Mouse (Mus musculus): Measurements from ENCODE around the gene Oprd1. TPM values are rescaled to one million over a fixed set of nuclear protein-coding genes. Genes with fewer than 3 reads are reported as not detected.

The Oprd1 gene
- polyA plus RNA-seq, 1 experiment from 2014 or later, result 1.5 TPM

- H3K27me3 ChIP-seq (replicated peaks), result 0 out of 2 replicates have a peak, but pooled peaks cover 3% of the 10 kb centered on the region
- H3K9me3 ChIP-seq (replicated peaks), result no peaks in the 10 kb centered on the region; the same call in 1 of the 2 replicates
- no peak overlapping the region for H3K4me3 ChIP-seq
- H3K9ac ChIP-seq, result no peak overlapping the region
- H3K4me1 ChIP-seq (replicated peaks), result peaks cover 38% of the 10 kb centered on the region
- WGBS, result 66% methylated on average over 16 of the region's 16 CpGs
- no peak overlapping the region for H3K27ac ChIP-seq (ENCODE audit: poor library complexity, severe bottlenecking)
- H3K36me3 ChIP-seq, result no peaks in the 10 kb centered on the region
- ATAC-seq (ENCODE audit: insufficient number of reproducible peaks, low FRiP score), result no peak
- H3K4me2 ChIP-seq, result no peak overlapping the region
Measured at GRCm38 (mm10) chr4:132133920-132134319, 10.4 kb downstream of the Oprd1 start.

GRCm38 (mm10) chr4:132133381-132133780 is 10.9 kb downstream of the Oprd1 start:
- Histone ChIP-seq H3K36me3 (no peaks in the 10 kb centered on the region), H3K27me3 (replicated peaks) (0 out of 2 replicates have a peak, but pooled peaks cover 3% of the 10 kb centered on the region), H3K9ac (no peak overlapping the region), H3K4me2 (no peak overlapping the region), H3K4me1 (replicated peaks) (peaks cover 42% of the 10 kb centered on the region), H3K9me3 (replicated peaks) (no peaks in the 10 kb centered on the region; the same call in 1 of the 2 replicates), H3K27ac (ENCODE audit: poor library complexity, severe bottlenecking) (no peak overlapping the region), H3K4me3 (no peak overlapping the region)
- no peak for ATAC-seq (ENCODE audit: insufficient number of reproducible peaks, low FRiP score)
- WGBS, result 83% methylated on average over 5 of the region's 5 CpGs

GRCm38 (mm10) chr4:132132297-132132696 is 12.0 kb downstream of the Oprd1 start:
- no peak overlapping the region; the same call in 1 of the 2 replicates for H3K27ac ChIP-seq (ENCODE audit: poor library complexity, severe bottlenecking)
- 50% methylated on average over 7 of the region's 7 CpGs for WGBS
- H3K9me3 ChIP-seq (replicated peaks), result no peaks in the 10 kb centered on the region
- no peak overlapping the region for H3K4me3 ChIP-seq
- no peak overlapping the region for H3K9ac ChIP-seq
- H3K4me1 ChIP-seq (replicated peaks), result peaks cover 43% of the 10 kb centered on the region
- no peak overlapping the region for H3K4me2 ChIP-seq
- no peaks in the 10 kb centered on the region for H3K36me3 ChIP-seq
- 0 out of 2 replicates have a peak, but pooled peaks cover 3% of the 10 kb centered on the region for H3K27me3 ChIP-seq (replicated peaks)
- no peak for ATAC-seq (ENCODE audit: insufficient number of reproducible peaks, low FRiP score)

- H3K36me3 ChIP-seq, result no peaks in the 10 kb centered on the region
- H3K27ac ChIP-seq (ENCODE audit: poor library complexity, severe bottlenecking), result no peak overlapping the region
- 0 out of 2 replicates have a peak, but pooled peaks cover 3% of the 10 kb centered on the region for H3K27me3 ChIP-seq (replicated peaks)
- peaks cover 48% of the 10 kb centered on the region for H3K4me1 ChIP-seq (replicated peaks)
- no peak overlapping the region for H3K4me2 ChIP-seq
- 70% methylated on average over 7 of the region's 7 CpGs for WGBS
- H3K9ac ChIP-seq, result no peak overlapping the region
- no peaks in the 10 kb centered on the region for H3K9me3 ChIP-seq (replicated peaks)
- no peak for ATAC-seq (ENCODE audit: insufficient number of reproducible peaks, low FRiP score)
- no peak overlapping the region for H3K4me3 ChIP-seq
Measured at GRCm38 (mm10) chr4:132131790-132132189, 12.5 kb downstream of the Oprd1 start.

GRCm38 (mm10) chr4:132131116-132131515 is 13.2 kb downstream of the Oprd1 start:
- Histone ChIP-seq H3K27me3 (replicated peaks) (0 out of 2 replicates have a peak, but pooled peaks cover 3% of the 10 kb centered on the region), H3K9me3 (replicated peaks) (no peaks in the 10 kb centered on the region), H3K4me1 (replicated peaks) (peaks cover 55% of the 10 kb centered on the region), H3K4me2 (no peak overlapping the region), H3K36me3 (no peaks in the 10 kb centered on the region), H3K27ac (ENCODE audit: poor library complexity, severe bottlenecking) (no peak overlapping the region), H3K9ac (no peak overlapping the region), H3K4me3 (no peak overlapping the region)
- ATAC-seq (ENCODE audit: insufficient number of reproducible peaks, low FRiP score), result no peak
- WGBS, result 78% methylated on average over 9 of the region's 9 CpGs

- 61% methylated on average over 11 of the region's 11 CpGs for WGBS
- Histone ChIP-seq H3K9me3 (replicated peaks) (no peaks in the 10 kb centered on the region), H3K27me3 (replicated peaks) (0 out of 2 replicates have a peak, but pooled peaks cover 3% of the 10 kb centered on the region), H3K36me3 (no peaks in the 10 kb centered on the region), H3K4me3 (no peak overlapping the region), H3K4me2 (no peak overlapping the region), H3K27ac (ENCODE audit: poor library complexity, severe bottlenecking) (no peak overlapping the region), H3K9ac (no peak overlapping the region), H3K4me1 (replicated peaks) (peaks cover 58% of the 10 kb centered on the region)
- ATAC-seq (ENCODE audit: insufficient number of reproducible peaks, low FRiP score), result no peak
Measured at GRCm38 (mm10) chr4:132130645-132131044, 13.6 kb downstream of the Oprd1 start.

- Histone ChIP-seq H3K27ac (ENCODE audit: poor library complexity, severe bottlenecking) (peak overlapping the region; percentile 85; the same call in 1 of the 2 replicates), H3K27me3 (replicated peaks) (0 out of 2 replicates have a peak, but pooled peaks cover 3% of the 10 kb centered on the region), H3K4me1 (replicated peaks) (peaks cover 58% of the 10 kb centered on the region), H3K9me3 (replicated peaks) (no peaks in the 10 kb centered on the region), H3K4me3 (no peak overlapping the region), H3K9ac (0 out of 2 replicates have a peak overlapping the region, but pooled peaks have one; percentile 6), H3K36me3 (no peaks in the 10 kb centered on the region), H3K4me2 (no peak overlapping the region)
- ATAC-seq (ENCODE audit: insufficient number of reproducible peaks, low FRiP score), result no peak
- WGBS, result 71% methylated on average over 2 of the region's 2 CpGs
Measured at GRCm38 (mm10) chr4:132130134-132130533, 14.2 kb downstream of the Oprd1 start.

- Histone ChIP-seq H3K27ac (ENCODE audit: poor library complexity, severe bottlenecking) (peak overlapping the region; percentile 85), H3K4me3 (no peak overlapping the region), H3K4me2 (no peak overlapping the region), H3K27me3 (replicated peaks) (0 out of 2 replicates have a peak, but pooled peaks cover 3% of the 10 kb centered on the region), H3K36me3 (no peaks in the 10 kb centered on the region), H3K9me3 (replicated peaks) (no peaks in the 10 kb centered on the region), H3K9ac (0 out of 2 replicates have a peak overlapping the region, but pooled peaks have one; percentile 16), H3K4me1 (replicated peaks) (peaks cover 59% of the 10 kb centered on the region)
- WGBS, result 14% methylated on average over 6 of the region's 6 CpGs
- ATAC-seq (ENCODE audit: insufficient number of reproducible peaks, low FRiP score), result no peak
Measured at GRCm38 (mm10) chr4:132128997-132129636, 15.2 kb downstream of the Oprd1 start.

- Histone ChIP-seq H3K27me3 (replicated peaks) (peaks cover 5% of the 10 kb centered on the region; the same call in 1 of the 2 replicates), H3K27ac (ENCODE audit: poor library complexity, severe bottlenecking) (no peak overlapping the region), H3K4me2 (no peak overlapping the region), H3K4me3 (no peak overlapping the region), H3K9ac (no peak overlapping the region), H3K4me1 (replicated peaks) (peaks cover 52% of the 10 kb centered on the region), H3K9me3 (replicated peaks) (no peaks in the 10 kb centered on the region), H3K36me3 (no peaks in the 10 kb centered on the region)
- WGBS, result 79% methylated on average over 8 of the region's 8 CpGs
- no peak for ATAC-seq (ENCODE audit: insufficient number of reproducible peaks, low FRiP score)
Measured at GRCm38 (mm10) chr4:132127091-132127490, 17.2 kb downstream of the Oprd1 start.

- 79% methylated on average over 1 of the region's 1 CpGs for WGBS
Measured at GRCm38 (mm10) chr4:132123166-132123565, 21.1 kb downstream of the Oprd1 start.

GRCm38 (mm10) chr4:132121674-132122073 is 22.6 kb downstream of the Oprd1 start:
- WGBS, result 75% methylated on average over 5 of the region's 5 CpGs
- no peak overlapping the region for H3K4me3 ChIP-seq
- no peak overlapping the region for H3K27ac ChIP-seq (ENCODE audit: poor library complexity, severe bottlenecking)
- H3K4me1 ChIP-seq (replicated peaks), result peaks cover 12% of the 10 kb centered on the region
- peaks cover 12% of the 10 kb centered on the region; the same call in 1 of the 2 replicates for H3K27me3 ChIP-seq (replicated peaks)
- H3K9ac ChIP-seq, result no peak overlapping the region
- no peak overlapping the region for H3K4me2 ChIP-seq
- ATAC-seq (ENCODE audit: insufficient number of reproducible peaks, low FRiP score), result no peak
- no peaks in the 10 kb centered on the region for H3K36me3 ChIP-seq
- H3K9me3 ChIP-seq (replicated peaks), result no peaks in the 10 kb centered on the region; the same call in 1 of the 2 replicates

More at GRCm38 (mm10) chr4:132123166-132123565, 21.1 kb downstream of the Oprd1 start:
- ATAC-seq (ENCODE audit: insufficient number of reproducible peaks, low FRiP score), result no peak
- Histone ChIP-seq H3K27me3 (replicated peaks) (peaks cover 7% of the 10 kb centered on the region; the same call in 1 of the 2 replicates), H3K36me3 (no peaks in the 10 kb centered on the region), H3K4me2 (no peak overlapping the region), H3K4me3 (no peak overlapping the region), H3K9ac (no peak overlapping the region), H3K27ac (ENCODE audit: poor library complexity, severe bottlenecking) (no peak overlapping the region), H3K9me3 (replicated peaks) (no peaks in the 10 kb centered on the region; the same call in 1 of the 2 replicates), H3K4me1 (replicated peaks) (peaks cover 18% of the 10 kb centered on the region)

Measured in heart, embryonic 12.5 days (tissue).